Mouse (Mus musculus): ENCODE data around the gene Txnrd1. TPM values are rescaled to one million over a fixed set of nuclear protein-coding genes. Genes with fewer than 3 reads are reported as not detected.

Gene Txnrd1
- polyA plus RNA-seq, 1 experiment from 2014 or later, result 107 TPM

DNA sequence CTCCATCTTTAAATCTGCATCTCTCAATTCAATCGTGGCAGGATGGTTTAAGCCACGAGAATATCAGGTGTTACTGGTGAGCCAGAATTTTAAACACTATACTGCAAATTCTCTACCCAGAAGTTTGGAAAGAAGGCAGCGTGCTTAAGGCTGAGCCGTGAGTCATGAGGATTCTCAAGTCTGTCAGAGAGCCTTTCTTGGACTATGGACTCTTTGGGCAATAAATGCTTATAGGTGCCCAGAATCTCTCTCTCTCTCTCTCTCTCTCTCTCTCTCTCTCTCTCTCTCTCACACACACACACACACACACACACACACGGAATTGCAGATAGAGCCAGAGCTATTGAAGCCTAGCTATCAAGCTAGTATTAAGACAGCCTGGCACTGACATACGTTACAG, 102.0 kb downstream of the Txnrd1 start:
- 88% methylated on average over 6 of the region's 6 CpGs for WGBS
- Histone ChIP-seq H3K4me1 (no peaks in the 10 kb centered on the region), H3K9me3 (replicated peaks) (no peaks in the 10 kb centered on the region), H3K9ac (no peak overlapping the region), H3K4me3 (replicated peaks) (no peak overlapping the region), H3K27me3 (no peaks in the 10 kb centered on the region), H3K36me3 (no peaks in the 10 kb centered on the region), H3K4me2 (no peak overlapping the region), H3K27ac (no peak overlapping the region)
- ATAC-seq (replicated peaks; ENCODE audit: low FRiP score), result no peak

Other genes with a start within 250 kb of the Txnrd1 start
- 49.7 and 51.3 TPM in 2 replicates for gene 1190007I07Rik, start 210.7 kb upstream of the Txnrd1 start, polyA plus RNA-seq (2015; fragmentation: Nextera tagmentation; extraction: Ambion mirVana)
- gene Tdg, start 204.1 kb upstream of the Txnrd1 start, polyA plus RNA-seq (2015; fragmentation: Nextera tagmentation; extraction: Ambion mirVana), result 153 and 154 TPM in 2 replicates
- 4.0 and 5.0 TPM in 2 replicates for gene Glt8d2, start 143.3 kb upstream of the Txnrd1 start, polyA plus RNA-seq (2015; fragmentation: Nextera tagmentation; extraction: Ambion mirVana)
- gene Hcfc2, start 137.8 kb upstream of the Txnrd1 start, polyA plus RNA-seq (2015; fragmentation: Nextera tagmentation; extraction: Ambion mirVana), result 33.2 and 33.3 TPM in 2 replicates
- 47.7 and 48.9 TPM in 2 replicates for gene Nfyb, start 69.8 kb upstream of the Txnrd1 start, polyA plus RNA-seq (2015; fragmentation: Nextera tagmentation; extraction: Ambion mirVana)
- gene Eid3, start 32.7 kb downstream of the Txnrd1 start, polyA plus RNA-seq (2015; fragmentation: Nextera tagmentation; extraction: Ambion mirVana), result 0.19 and 0.24 TPM in 2 replicates
- gene Chst11, start 151.5 kb downstream of the Txnrd1 start, polyA plus RNA-seq (2015; fragmentation: Nextera tagmentation; extraction: Ambion mirVana), result 3.8 and 4.7 TPM in 2 replicates